Mouse (Mus musculus) adrenal gland, postnatal 25 days (tissue): ENCODE data around the gene Sptbn2. TPM values are rescaled to one million over a fixed set of nuclear protein-coding genes. Genes with fewer than 3 reads are reported as not detected.
A peak's percentile ranks its signal among the peaks of the same experiment; 100 is the strongest.
"Not testable (repeated sequence)": the region's sequence is repeated elsewhere in the genome, so short reads cannot be mapped to it uniquely, and the experiment has no call there.

Experiments
- DNase-seq: peaks from one replicate; pipeline ENCODE4 v3.0.0; 2021; ENCODE audit warnings: mixed read lengths
- total RNA-seq: library from RNA; stranded (reverse); gene quantifications from 2 replicates; pipeline ENCODE4 v1.2.3, GENCODE M21; 2021

Gene Sptbn2
- total RNA-seq, 1 experiment from 2014 or later, result 0.73 TPM

GRCm38 (mm10) chr19:4729186-4729585 is 18.2 kb downstream of the Sptbn2 start:
- DNase-seq, result no peak

DNA sequence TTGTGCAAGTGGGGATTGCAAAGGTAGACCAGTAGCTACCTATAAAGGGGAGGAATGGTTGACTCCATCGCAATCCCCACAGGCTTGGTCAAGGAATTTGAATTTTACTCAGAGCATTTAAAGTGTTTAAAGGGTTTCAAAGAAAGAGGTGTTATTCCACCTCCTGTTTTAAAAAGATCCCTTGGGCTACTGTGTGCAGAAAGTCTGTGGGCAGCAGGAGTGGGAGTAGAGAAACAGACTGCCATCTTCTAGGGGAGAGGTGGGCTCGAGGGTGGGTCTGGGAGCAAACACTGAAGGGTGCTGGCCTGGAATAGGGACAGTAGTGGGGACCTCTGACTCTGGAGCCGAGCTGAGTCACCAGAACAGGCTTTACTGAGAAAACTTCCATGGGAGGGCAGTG is 22.1 kb downstream of the Sptbn2 start:
- no peak for DNase-seq

DNA sequence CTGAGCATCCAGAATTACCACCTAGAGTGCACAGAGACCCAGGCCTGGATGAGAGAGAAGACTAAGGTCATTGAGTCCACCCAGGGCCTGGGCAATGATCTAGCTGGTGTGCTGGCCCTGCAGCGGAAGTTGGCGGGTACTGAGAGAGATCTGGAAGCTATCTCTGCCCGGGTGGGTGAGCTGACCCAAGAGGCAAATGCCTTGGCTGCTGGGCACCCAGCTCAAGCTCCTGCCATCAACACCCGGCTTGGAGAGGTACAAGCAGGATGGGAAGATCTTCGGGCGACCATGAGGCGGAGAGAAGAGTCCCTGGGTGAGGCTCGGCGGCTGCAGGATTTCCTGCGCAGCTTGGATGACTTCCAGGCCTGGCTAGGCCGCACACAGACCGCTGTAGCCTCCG is 26.9 kb downstream of the Sptbn2 start:
- DNase-seq, result no peak

DNA sequence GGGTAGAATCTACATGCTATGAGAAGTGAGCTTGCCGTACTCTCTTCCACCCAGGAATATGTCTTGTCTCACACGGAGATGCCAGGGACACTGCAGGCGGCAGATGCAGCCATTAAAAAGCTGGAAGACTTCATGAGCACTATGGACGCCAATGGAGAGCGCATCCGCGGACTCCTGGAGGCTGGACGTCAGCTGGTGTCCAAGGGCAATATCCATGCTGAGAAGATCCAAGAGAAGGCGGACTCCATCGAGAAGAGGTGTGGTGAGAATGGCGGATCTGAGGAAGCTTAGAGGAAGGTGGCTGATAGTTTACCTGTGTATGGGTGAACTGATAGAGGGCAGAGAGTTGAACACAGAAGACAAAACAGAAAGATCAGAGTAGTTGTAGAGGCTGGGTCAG is 28.1 kb downstream of the Sptbn2 start:
- no peak for DNase-seq

DNA sequence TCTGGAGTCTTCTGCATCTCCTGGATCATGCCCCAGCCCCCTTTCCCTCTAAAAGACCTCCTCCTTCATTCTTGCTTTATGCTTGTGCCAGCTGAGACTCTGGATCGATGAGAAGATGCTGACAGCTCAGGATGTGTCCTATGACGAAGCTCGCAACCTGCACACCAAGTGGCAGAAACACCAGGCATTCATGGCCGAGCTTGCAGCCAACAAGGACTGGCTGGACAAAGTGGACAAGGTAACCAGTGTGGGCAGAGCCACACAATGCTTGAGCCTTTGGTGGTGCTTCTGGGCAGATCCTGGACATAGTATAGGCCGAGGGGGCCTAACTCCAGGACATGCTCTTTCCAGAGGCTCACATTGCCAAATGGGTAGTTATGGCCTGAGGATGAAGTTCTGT is 28.8 kb downstream of the Sptbn2 start:
- DNase-seq, result no peak

DNA sequence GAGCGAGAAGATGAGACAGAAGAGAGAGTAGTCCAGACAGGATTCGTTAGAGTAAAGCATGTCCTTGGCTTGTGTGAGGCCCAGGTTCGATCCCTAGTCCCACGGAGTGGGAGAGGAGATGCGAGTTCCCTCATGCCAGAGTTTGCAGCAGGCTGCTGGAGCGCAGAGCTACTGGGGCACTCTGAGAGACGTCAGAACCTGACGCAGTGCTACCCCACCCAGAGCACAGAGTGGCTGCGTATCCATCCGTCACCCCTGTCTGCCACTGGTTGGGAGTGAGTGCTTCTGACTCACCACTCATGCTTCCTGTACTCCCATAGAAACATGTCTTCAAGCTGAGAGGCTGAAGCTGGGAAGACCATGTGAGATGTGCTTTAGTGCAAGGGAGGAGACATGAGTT is 30.5 kb downstream of the Sptbn2 start:
- DNase-seq, result no peak

GRCm38 (mm10) chr19:4742229-4742628 is 31.3 kb downstream of the Sptbn2 start:
- no peak for DNase-seq

- no peak for DNase-seq
These were observed 32.6 kb downstream of the Sptbn2 start for GRCm38 (mm10) chr19:4743524-4743923.

GRCm38 (mm10) chr19:4744026-4744425 is 33.1 kb downstream of the Sptbn2 start:
- no peak for DNase-seq

GRCm38 (mm10) chr19:4745057-4745456 is 34.1 kb downstream of the Sptbn2 start:
- DNase-seq, result peak; percentile 69

GRCm38 (mm10) chr19:4745681-4746080 is 34.7 kb downstream of the Sptbn2 start:
- peak; percentile 26 for DNase-seq

GRCm38 (mm10) chr19:4746611-4747010 is 35.6 kb downstream of the Sptbn2 start:
- DNase-seq, result peak; percentile 75

DNA sequence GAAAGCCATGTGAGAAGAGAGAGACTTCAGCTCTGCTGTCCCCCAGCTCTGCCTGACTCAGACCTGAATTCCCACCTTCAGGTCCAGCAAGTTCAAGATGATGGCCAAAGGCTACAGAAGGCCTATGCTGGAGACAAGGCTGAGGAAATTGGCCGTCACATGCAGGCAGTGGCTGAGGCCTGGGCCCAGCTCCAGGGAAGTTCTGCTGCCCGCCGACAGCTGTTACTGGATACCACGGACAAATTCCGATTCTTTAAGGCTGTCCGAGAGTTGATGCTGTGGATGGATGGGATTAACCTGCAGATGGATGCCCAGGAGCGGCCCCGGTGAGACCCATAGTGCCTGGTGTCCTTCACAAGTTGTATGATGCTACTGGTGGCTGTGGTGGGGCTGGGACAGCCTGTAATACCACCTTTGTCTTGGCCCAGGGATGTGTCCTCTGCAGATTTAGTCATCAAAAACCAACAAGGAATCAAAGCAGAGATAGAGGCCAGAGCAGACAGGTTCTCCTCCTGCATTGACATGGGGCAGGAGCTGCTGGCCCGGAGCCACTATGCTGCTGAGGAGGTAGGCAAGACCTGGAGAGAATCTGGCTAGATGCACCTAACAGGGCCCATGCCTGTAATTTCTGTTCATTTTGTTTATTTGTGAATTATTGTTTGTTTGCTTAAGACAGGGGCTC is 36.8 kb downstream of the Sptbn2 start:
- no peak for DNase-seq

DNA sequence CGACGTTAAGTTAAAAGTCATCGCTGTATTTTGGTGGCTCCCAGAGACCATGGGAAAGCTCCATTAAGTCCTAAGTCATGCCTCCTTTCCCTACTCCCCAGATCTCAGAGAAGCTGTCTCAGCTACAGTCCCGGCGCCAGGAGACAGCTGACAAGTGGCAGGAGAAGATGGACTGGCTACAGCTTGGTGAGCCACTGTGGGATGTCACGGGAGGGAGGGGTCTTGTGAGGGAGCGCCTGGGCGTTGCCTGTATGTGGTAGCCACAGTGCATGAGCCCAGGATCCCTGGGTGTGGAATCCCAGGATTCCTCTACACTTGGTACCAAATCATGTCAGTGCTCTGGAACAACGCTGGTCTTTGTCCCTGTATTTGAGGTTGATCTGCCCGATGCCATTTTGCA is 37.5 kb downstream of the Sptbn2 start:
- DNase-seq, result no peak

- no peak for DNase-seq
These were observed 39.0 kb downstream of the Sptbn2 start for GRCm38 (mm10) chr19:4749975-4750374.

DNA sequence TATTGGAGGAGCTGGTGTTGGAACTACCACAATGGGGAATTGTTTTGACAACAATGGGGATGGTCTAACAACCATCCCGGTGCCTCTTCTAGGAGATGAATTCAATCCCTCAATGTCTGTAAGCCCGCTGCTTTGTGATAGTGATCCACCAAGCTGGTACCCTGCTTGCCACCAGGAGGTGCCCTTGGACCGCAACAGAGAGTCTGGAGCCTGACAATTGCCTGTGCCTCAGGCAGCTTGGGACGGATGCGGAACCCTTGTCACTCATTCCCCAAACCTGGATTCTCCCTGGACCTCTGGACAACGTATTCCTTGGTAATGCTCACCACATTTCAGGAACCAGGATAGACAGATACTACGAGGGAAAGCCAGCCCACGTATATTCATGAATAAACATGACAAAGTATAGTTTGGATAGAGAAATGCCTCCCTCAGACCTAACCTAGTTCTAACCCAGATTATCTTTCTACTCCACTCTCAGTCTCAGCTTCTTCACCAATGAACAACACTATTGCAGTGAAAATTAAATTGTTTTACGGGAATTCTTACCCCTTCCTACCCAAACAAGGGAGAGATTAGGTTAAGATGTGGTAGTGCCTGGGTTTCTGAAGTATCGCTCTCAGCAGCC is 44.7 kb downstream of the Sptbn2 start:
- peak; percentile 88 for DNase-seq

DNA sequence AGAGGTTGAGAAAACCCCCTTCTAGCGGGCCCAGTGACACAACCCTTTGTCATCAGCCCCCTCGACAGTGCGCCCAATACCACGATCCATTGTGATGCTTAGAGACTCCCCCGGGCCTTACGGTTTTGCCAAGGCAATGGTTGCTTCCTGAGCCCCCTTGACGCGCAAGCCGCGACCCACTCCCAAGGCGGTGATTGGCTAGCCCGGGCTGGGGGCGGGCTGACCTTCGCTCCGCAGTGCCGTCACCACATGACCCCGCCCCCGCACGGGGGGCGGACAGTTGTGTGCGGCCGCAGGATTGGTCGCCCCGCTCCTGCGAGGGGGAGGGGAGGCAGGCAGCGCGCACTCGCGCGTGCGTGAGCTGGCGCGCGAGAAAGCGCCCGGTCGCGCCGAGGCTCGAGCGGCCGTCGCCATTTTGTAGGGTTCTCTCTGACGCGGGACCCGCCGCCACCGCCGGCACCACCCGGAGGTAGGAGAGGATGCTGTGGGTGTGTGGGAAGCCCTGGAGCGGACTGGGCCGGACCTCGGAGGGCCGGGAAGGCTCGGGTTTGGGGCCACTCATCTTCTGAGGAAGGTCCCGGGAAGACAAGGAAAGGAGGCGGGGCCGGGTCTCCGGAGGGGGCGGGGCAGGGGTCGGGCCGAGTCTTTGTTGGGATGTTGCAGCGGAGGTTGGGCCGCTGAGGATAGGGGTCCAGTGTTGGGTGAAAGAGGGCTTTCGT is 45.4 kb downstream of the Sptbn2 start, which contains the start of gene Rbm4b:
TSS of gene Rbm4b (plus strand) at position 305 of the 719 bp plus-strand sequence.
- peak; percentile 98 for DNase-seq

GRCm38 (mm10) chr19:4756921-4757320 is 46.0 kb downstream of the Sptbn2 start:
- DNase-seq, result no peak

- not testable (repeated sequence) for DNase-seq
These were observed 49.6 kb downstream of the Sptbn2 start for GRCm38 (mm10) chr19:4760544-4760943.

- DNase-seq, result no peak
These were observed 51.9 kb downstream of the Sptbn2 start for GRCm38 (mm10) chr19:4762876-4763275.

DNA sequence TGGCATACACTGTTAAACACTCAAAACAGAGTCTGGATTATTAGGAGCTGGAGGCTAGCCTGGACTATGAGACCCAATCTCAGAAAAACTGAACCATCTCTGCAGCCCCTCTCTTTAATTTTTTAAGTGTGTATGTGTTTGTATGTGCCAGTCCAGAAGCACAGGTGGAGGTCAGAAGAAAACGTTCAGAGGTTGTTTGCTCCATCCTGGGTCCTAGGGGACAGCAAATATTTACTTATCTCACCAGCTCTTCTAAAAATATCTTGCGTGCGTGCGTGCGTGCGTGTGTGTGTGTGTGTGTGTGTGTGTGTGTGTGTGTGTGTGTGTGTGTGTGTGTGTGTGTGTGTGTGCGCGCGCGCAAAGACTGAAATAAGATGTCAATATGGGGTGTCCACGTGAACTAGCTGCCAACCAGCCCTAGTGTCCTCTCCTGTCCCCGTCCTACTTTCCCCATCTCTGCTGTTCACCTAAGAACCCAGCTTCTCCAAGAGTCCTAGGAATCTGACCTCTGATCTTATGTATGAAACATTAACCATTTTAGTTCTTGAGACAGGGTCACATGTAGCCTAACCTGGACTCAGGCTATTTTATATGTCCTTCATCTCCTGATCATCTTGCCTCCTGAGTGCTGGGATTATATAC is 56.7 kb downstream of the Sptbn2 start:
- no peak for DNase-seq

- no peak for DNase-seq
These were observed 61.8 kb downstream of the Sptbn2 start for GRCm38 (mm10) chr19:4772785-4773184.

DNA sequence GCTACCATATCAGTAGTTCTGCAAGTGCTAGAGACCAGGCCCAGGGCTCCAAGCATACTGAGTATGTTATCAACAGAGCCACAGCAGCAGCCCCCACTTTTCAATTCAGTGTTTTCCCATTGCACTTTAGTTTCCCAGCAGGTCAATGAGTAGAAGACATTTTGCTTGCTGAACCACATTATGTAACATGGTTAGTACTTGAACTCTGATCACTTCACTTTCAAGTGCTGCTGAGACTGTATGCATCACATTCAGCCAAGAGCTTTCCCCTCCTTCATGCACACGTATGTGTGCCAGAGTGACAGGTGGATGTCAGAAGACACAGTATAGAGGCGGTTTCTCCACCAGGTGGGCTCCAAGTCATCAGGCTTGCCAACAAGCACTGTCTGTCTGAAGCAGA is 71.9 kb downstream of the Sptbn2 start:
- no peak for DNase-seq
